Mouse (Mus musculus) frontal cortex, postnatal 14 days (tissue): Measurements from ENCODE around the gene Serpind1.

ENCODE experiments used
- DNase-seq, 2 experiments: peaks; one replicate each; pipeline ENCODE4 v3.0.0; 2022; ENCODE audit warnings: low spot score in 2 of 2

The Serpind1 gene

DNA sequence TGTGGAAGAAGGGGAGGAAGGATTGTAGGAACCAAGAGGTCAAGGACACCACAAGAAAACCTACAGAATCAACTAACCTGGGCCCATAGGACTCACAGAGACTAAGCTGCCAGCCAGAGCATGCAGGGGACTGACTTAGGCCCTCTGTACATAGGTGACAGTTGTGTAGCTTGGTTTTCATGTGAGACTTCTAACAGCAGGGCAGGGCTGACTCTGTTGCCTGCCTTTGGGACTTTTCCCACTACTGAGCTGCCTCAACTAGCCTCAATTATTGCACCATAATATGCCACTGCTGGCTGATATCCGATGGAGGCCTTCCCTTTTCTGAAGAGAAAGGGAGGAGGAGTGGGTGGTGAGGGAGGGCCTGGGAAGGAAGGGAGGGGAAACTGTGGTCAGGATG lies 15.6 kb downstream of the Serpind1 start:
- no peak for DNase-seq

DNA sequence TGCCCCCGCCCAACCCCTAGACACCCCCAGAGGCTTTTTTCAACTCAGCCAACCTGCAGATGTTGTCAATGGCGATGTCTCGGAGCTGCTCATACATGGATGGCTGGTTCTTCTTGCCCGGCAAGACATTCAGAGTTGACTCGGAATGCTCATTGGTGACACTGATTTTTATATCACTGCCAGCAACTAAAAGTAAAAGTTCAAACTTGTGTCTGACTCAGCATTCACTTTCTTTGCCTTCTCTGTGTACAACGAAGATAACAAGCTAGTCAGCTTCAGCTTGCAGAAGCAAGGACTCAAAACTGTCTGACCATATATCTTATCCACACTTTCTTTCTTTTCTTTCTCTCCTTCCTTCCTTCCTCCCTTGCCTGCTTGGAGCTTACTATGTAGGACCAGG lies 24.9 kb downstream of the Serpind1 start:
- DNase-seq: no peak

DNA sequence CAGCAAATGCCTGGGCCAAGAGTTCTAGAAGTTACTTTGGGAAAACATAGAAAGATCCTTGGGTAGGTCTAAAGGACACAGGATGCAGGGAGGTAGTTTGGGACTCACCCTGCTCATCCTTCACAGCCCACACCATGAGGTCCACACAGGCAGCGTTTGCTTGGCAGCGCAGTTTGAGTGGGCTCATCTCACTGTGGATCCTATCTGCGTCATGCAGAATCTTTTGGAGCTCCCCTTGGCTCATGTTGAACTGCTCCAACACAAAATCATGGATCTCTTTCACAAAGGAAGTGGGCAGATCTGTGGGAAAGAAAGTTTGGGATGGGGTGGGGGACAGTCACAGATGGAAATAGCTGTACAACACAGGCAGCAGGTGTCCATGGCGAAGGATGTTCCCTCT lies 27.6 kb downstream of the Serpind1 start:
- DNase-seq: no peak

DNA sequence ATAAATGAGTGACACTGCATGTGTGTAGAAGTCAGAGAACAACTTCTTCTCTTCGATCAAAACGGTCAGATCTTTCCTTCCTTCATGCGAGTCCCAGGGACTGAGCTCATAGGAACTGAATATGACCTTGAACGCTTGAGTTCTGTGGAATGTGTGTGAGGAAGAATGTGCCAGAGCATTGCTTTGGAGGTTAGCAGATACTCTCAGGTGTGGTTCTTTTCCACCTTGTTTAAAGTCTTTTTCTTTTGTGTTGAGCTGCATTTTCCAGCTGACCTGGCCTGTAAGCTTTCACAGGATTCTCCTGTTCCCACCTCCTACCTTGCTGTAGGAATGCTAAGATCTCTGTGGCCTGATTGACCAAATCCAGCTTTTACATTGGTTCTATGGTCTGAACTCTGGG lies 51.1 kb downstream of the Serpind1 start:
- DNase-seq: no peak

DNA sequence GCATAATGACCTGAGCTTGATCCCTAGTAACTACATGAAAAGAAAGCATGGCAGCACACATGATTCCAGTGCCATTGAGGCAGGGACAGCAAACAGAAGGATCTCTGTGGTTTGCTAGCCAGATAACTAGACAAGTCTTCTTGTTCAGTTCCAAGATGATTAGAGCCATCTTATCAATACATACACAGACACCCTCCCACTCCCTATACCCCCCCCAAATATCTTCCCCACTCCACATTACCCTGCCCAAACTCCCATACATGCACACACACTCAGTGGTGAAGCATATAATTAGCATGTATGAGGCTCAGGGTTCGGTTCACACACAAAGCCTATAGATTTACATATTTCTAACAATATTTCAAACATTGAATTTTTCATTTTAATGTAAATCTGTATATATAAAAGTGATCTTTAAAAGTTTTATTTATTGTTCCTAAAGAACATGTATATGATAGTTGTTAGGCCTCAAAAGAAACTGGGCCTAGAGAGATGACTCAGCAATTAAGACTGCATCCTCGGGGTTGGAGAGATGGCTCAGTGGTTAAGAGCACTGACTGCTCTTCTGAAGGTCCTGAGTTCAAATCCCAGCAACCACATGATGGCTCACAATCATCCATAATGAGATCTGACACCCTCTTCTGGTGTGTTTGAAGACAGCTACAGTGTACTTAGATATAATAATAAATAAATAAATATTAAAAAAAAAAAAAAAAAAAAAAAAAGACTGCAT lies 52.6 kb downstream of the Serpind1 start:
- DNase-seq: no peak

DNA sequence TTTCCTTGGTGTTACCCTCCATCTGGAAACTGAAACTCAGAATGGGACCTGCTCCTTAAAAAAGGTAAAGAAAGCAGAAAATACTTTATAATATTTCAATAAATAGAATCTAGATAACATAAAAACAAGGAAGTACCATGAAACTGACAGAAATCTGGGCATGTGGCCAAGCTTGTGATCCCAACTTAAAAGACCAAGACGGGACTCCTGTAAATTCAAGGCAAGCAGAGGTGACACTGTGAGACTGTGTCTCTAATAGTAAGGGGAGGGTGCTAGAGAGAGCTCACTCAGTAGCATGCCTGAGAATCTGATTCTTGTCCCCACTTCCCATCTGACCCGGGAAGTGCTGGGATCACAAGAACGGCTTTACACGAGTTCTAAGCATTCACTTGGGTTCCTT lies 61.6 kb downstream of the Serpind1 start:
- no peak for DNase-seq
